Mouse (Mus musculus) cerebellum, postnatal 10 days (tissue): ENCODE measurements at regions not wholly inside any gene's neighbourhood (a gene's known extent, or its start where the extent isn't known, plus 50 kb on each side); places are given as distances from the start of the nearest gene placed in this dataset.
"Not testable (repeated sequence)": the region's sequence is repeated elsewhere in the genome, so short reads cannot be mapped to it uniquely, and the experiment has no call there.

ENCODE experiments used
- DNase-seq, 2 experiments: peaks; one replicate each; pipeline ENCODE4 v3.0.0; 2021; ENCODE audit warnings: mixed read lengths in 2 of 2

- DNase-seq = peak; percentile 62 to 71
These were observed 803.9 kb upstream of the Gm10800 start for GRCm38 (mm10) chr2:99470856-99471465.

GRCm38 (mm10) chr2:99431254-99431653 is 764.2 kb upstream of the Gm10800 start:
- no peak for DNase-seq

GRCm38 (mm10) chr2:99430511-99430910 is 763.4 kb upstream of the Gm10800 start:
- DNase-seq = no peak

GRCm38 (mm10) chr2:99421622-99422021 is 754.5 kb upstream of the Gm10800 start:
- no peak for DNase-seq

GRCm38 (mm10) chr2:99409483-99409882 is 742.4 kb upstream of the Gm10800 start:
- peak; percentile 9 to 20 for DNase-seq

GRCm38 (mm10) chr2:99379746-99380145 is 712.6 kb upstream of the Gm10800 start:
- no peak for DNase-seq

GRCm38 (mm10) chr2:99363651-99364050 is 696.5 kb upstream of the Gm10800 start:
- DNase-seq = not testable (repeated sequence)

- peak; percentile 32 to 49 for DNase-seq
These were observed 662.1 kb upstream of the Gm10800 start for GRCm38 (mm10) chr2:99329166-99329565.
